Mouse (Mus musculus): ENCODE data around the gene Rapgef1. TPM values are rescaled to one million over a fixed set of nuclear protein-coding genes. Genes with fewer than 3 reads are reported as not detected.

Gene Rapgef1
- total and polyA plus RNA-seq, 2 experiments from 2014 or later: 13.7 to 94.0 TPM

- Histone ChIP-seq H3K27me3 (ENCODE audit: insufficient read depth, low read length) (no peaks in the 10 kb centered on the region), H3K4me3 (ENCODE audit: low read length) (no peak overlapping the region), H3K4me1 (ENCODE audit: insufficient read depth, low read length) (no peaks in the 10 kb centered on the region), H3K4me2 (ENCODE audit: low read depth, low read length) (no peak overlapping the region), H3K9me3 (ENCODE audit: low read length) (no peaks in the 10 kb centered on the region), H3K27ac (peak overlapping the region; percentile 15; the same call in 1 of the 2 replicates), H3K36me3 (ENCODE audit: insufficient read depth, low read length) (peaks cover 33% of the 10 kb centered on the region; the same call in 1 of the 2 replicates), H3K9ac (replicated peaks; ENCODE audit: low read length) (no peak overlapping the region)
- DNase-seq (ENCODE audit: low spot score) (no peak), ATAC-seq (no peak; the same call in 1 of the 2 replicates)
- no peak for TF ChIP-seq CTCF (IDR thresholded peaks at IDR 0.05; ENCODE audit: low read depth)
- 43% methylated on average over 7 of the region's 7 CpGs for WGBS
These were observed 96.6 kb downstream of the Rapgef1 start for GRCm38 (mm10) chr2:29716143-29716542.

GRCm38 (mm10) chr2:29716691-29717090, 97.2 kb downstream of the Rapgef1 start:
- Histone ChIP-seq H3K9ac (replicated peaks; ENCODE audit: low read length) (no peak overlapping the region), H3K27me3 (ENCODE audit: insufficient read depth, low read length) (no peaks in the 10 kb centered on the region), H3K4me2 (ENCODE audit: low read depth, low read length) (no peak overlapping the region), H3K4me1 (ENCODE audit: insufficient read depth, low read length) (no peaks in the 10 kb centered on the region), H3K36me3 (ENCODE audit: insufficient read depth, low read length) (peaks cover 37% of the 10 kb centered on the region; the same call in 1 of the 2 replicates), H3K27ac (peak overlapping the region; percentile 15; the same call in 1 of the 2 replicates), H3K4me3 (ENCODE audit: low read length) (no peak overlapping the region), H3K9me3 (ENCODE audit: low read length) (no peaks in the 10 kb centered on the region)
- no peak for TF ChIP-seq CTCF (IDR thresholded peaks at IDR 0.05; ENCODE audit: low read depth)
- no peak for DNase-seq (ENCODE audit: low spot score)
- WGBS: 26% methylated on average over 6 of the region's 6 CpGs
- no peak for ATAC-seq

- Histone ChIP-seq H3K9ac (replicated peaks; ENCODE audit: low read length) (no peak overlapping the region), H3K4me2 (ENCODE audit: low read depth, low read length) (no peak overlapping the region), H3K27me3 (ENCODE audit: insufficient read depth, low read length) (no peaks in the 10 kb centered on the region), H3K9me3 (ENCODE audit: low read length) (no peaks in the 10 kb centered on the region), H3K27ac (no peak overlapping the region), H3K4me3 (ENCODE audit: low read length) (no peak overlapping the region), H3K4me1 (ENCODE audit: insufficient read depth, low read length) (no peaks in the 10 kb centered on the region), H3K36me3 (ENCODE audit: insufficient read depth, low read length) (peaks cover 41% of the 10 kb centered on the region; the same call in 1 of the 2 replicates)
- no peak for TF ChIP-seq CTCF (IDR thresholded peaks at IDR 0.05; ENCODE audit: low read depth)
- 88% methylated on average over 5 of the region's 5 CpGs for WGBS
- ATAC-seq: no peak
- no peak for DNase-seq (ENCODE audit: low spot score)
These were observed 99.1 kb downstream of the Rapgef1 start for GRCm38 (mm10) chr2:29718581-29718980.

GRCm38 (mm10) chr2:29723132-29723531, 103.6 kb downstream of the Rapgef1 start:
- Histone ChIP-seq H3K9me3 (ENCODE audit: low read length) (no peaks in the 10 kb centered on the region), H3K4me3 (ENCODE audit: low read length) (no peak overlapping the region), H3K27ac (no peak overlapping the region), H3K4me1 (ENCODE audit: insufficient read depth, low read length) (no peaks in the 10 kb centered on the region), H3K4me2 (ENCODE audit: low read depth, low read length) (no peak overlapping the region), H3K36me3 (ENCODE audit: insufficient read depth, low read length) (peaks cover 68% of the 10 kb centered on the region), H3K9ac (replicated peaks; ENCODE audit: low read length) (no peak overlapping the region), H3K27me3 (ENCODE audit: insufficient read depth, low read length) (no peaks in the 10 kb centered on the region)
- ATAC-seq (no peak), DNase-seq (ENCODE audit: low spot score) (no peak)
- TF ChIP-seq CTCF (IDR thresholded peaks at IDR 0.05; ENCODE audit: low read depth): no peak
- WGBS: 89% methylated on average over 3 of the region's 3 CpGs

GRCm38 (mm10) chr2:29724664-29725365, 105.3 kb downstream of the Rapgef1 start:
- H3K9me3 ChIP-seq (ENCODE audit: low read length): no peaks in the 10 kb centered on the region

GRCm38 (mm10) chr2:29729500-29729899, 110.0 kb downstream of the Rapgef1 start:
- no peak for DNase-seq (ENCODE audit: low spot score)
- 49% methylated on average over 2 of the region's 2 CpGs for WGBS

More at GRCm38 (mm10) chr2:29724664-29725365, 105.3 kb downstream of the Rapgef1 start:
- DNase-seq (ENCODE audit: low spot score) (no peak), ATAC-seq (no peak)
- Histone ChIP-seq H3K27ac (no peak overlapping the region), H3K4me3 (ENCODE audit: low read length) (no peak overlapping the region), H3K4me1 (ENCODE audit: insufficient read depth, low read length) (no peaks in the 10 kb centered on the region), H3K36me3 (ENCODE audit: insufficient read depth, low read length) (peaks cover 78% of the 10 kb centered on the region), H3K9ac (replicated peaks; ENCODE audit: low read length) (no peak overlapping the region), H3K4me2 (ENCODE audit: low read depth, low read length) (no peak overlapping the region), H3K27me3 (ENCODE audit: insufficient read depth, low read length) (no peaks in the 10 kb centered on the region)
- WGBS: 90% methylated on average over 5 of the region's 5 CpGs
- TF ChIP-seq CTCF (IDR thresholded peaks at IDR 0.05; ENCODE audit: low read depth): no peak

GRCm38 (mm10) chr2:29731545-29731944, 112.0 kb downstream of the Rapgef1 start:
- H3K4me3 ChIP-seq (ENCODE audit: low read length): no peak overlapping the region
- no peaks in the 10 kb centered on the region for H3K9me3 ChIP-seq (ENCODE audit: low read length)
- peak; percentile 24 for DNase-seq (ENCODE audit: low spot score)

More at GRCm38 (mm10) chr2:29729500-29729899, 110.0 kb downstream of the Rapgef1 start:
- no peaks in the 10 kb centered on the region for H3K27me3 ChIP-seq (ENCODE audit: insufficient read depth, low read length)
- H3K9ac ChIP-seq (replicated peaks; ENCODE audit: low read length): no peak overlapping the region
- H3K36me3 ChIP-seq (ENCODE audit: insufficient read depth, low read length): peaks cover 80% of the 10 kb centered on the region
- H3K27ac ChIP-seq: no peak overlapping the region
- ATAC-seq: no peak
- H3K4me2 ChIP-seq (ENCODE audit: low read depth, low read length): no peak overlapping the region
- no peak for TF ChIP-seq CTCF (IDR thresholded peaks at IDR 0.05; ENCODE audit: low read depth)
- H3K9me3 ChIP-seq (ENCODE audit: low read length): no peaks in the 10 kb centered on the region
- no peak overlapping the region for H3K4me3 ChIP-seq (ENCODE audit: low read length)
- no peaks in the 10 kb centered on the region for H3K4me1 ChIP-seq (ENCODE audit: insufficient read depth, low read length)

More at GRCm38 (mm10) chr2:29731545-29731944, 112.0 kb downstream of the Rapgef1 start:
- Histone ChIP-seq H3K27me3 (ENCODE audit: insufficient read depth, low read length) (no peaks in the 10 kb centered on the region), H3K4me1 (ENCODE audit: insufficient read depth, low read length) (no peaks in the 10 kb centered on the region), H3K9ac (replicated peaks; ENCODE audit: low read length) (no peak overlapping the region), H3K27ac (no peak overlapping the region), H3K36me3 (ENCODE audit: insufficient read depth, low read length) (peaks cover 78% of the 10 kb centered on the region), H3K4me2 (ENCODE audit: low read depth, low read length) (no peak overlapping the region)
- TF ChIP-seq CTCF (IDR thresholded peaks at IDR 0.05; ENCODE audit: low read depth): peak; percentile 56
- ATAC-seq: no peak
- WGBS: 73% methylated on average over 3 of the region's 3 CpGs
